Mouse (Mus musculus): Measurements from ENCODE around the gene Ramp3. TPM values are rescaled to one million over a fixed set of nuclear protein-coding genes. Genes with fewer than 3 reads are reported as not detected.

Ramp3 gene
- polyA plus RNA-seq, 1 experiment from 2014 or later, result 26.7 TPM

GRCm38 (mm10) chr11:6679694-6680396, 21.5 kb downstream of the Ramp3 start:
- Histone ChIP-seq H3K27ac (no peak overlapping the region; the same call in 1 of the 2 replicates), H3K36me3 (replicated peaks; ENCODE audit: control insufficient read depth, insufficient read depth) (no peaks in the 10 kb centered on the region), H3K27me3 (ENCODE audit: control insufficient read depth, insufficient read depth, low read length) (no peaks in the 10 kb centered on the region), H3K4me1 (replicated peaks; ENCODE audit: control insufficient read depth, insufficient read depth, low read length) (peaks cover 4% of the 10 kb centered on the region; the same call in 1 of the 2 replicates), H3K4me3 (replicated peaks; ENCODE audit: low read length) (no peak overlapping the region), H3K4me2 (replicated peaks) (peak overlapping the region; percentile 24; the same call in 1 of the 2 replicates), H3K9ac (no peak overlapping the region), H3K9me3 (ENCODE audit: control insufficient read depth, low read length) (0 out of 2 replicates have a peak, but pooled peaks cover 3% of the 10 kb centered on the region)
- ATAC-seq (ENCODE audit: low FRiP score) (0 out of 2 replicates have a peak, but pooled peaks have one; percentile 4), DNase-seq (ENCODE audit: low spot score) (no peak)
- WGBS, result 53% methylated on average over 17 of the region's 17 CpGs

- Histone ChIP-seq H3K4me1 (replicated peaks; ENCODE audit: control insufficient read depth, insufficient read depth, low read length) (peaks cover 4% of the 10 kb centered on the region; the same call in 1 of the 2 replicates), H3K4me3 (replicated peaks; ENCODE audit: low read length) (no peak overlapping the region), H3K27me3 (ENCODE audit: control insufficient read depth, insufficient read depth, low read length) (no peaks in the 10 kb centered on the region), H3K4me2 (replicated peaks) (peak overlapping the region; percentile 24; the same call in 1 of the 2 replicates), H3K9me3 (ENCODE audit: control insufficient read depth, low read length) (0 out of 2 replicates have a peak, but pooled peaks cover 3% of the 10 kb centered on the region), H3K27ac (no peak overlapping the region; the same call in 1 of the 2 replicates), H3K36me3 (replicated peaks; ENCODE audit: control insufficient read depth, insufficient read depth) (no peaks in the 10 kb centered on the region), H3K9ac (no peak overlapping the region)
- 29% methylated on average over 10 of the region's 10 CpGs for WGBS
- peak; percentile 71 for DNase-seq (ENCODE audit: low spot score)
- peak; percentile 50 for ATAC-seq (ENCODE audit: low FRiP score)
Observed at GRCm38 (mm10) chr11:6680397-6680818, 22.1 kb downstream of the Ramp3 start.

- 53% methylated on average over 3 of the region's 3 CpGs for WGBS
- no peak overlapping the region for H3K4me3 ChIP-seq (replicated peaks; ENCODE audit: low read length)
- no peak for DNase-seq (ENCODE audit: low spot score)
- H3K27me3 ChIP-seq (ENCODE audit: control insufficient read depth, insufficient read depth, low read length), result no peaks in the 10 kb centered on the region
- no peaks in the 10 kb centered on the region for H3K36me3 ChIP-seq (replicated peaks; ENCODE audit: control insufficient read depth, insufficient read depth)
- 0 out of 2 replicates have a peak, but pooled peaks cover 3% of the 10 kb centered on the region for H3K9me3 ChIP-seq (ENCODE audit: control insufficient read depth, low read length)
- ATAC-seq (ENCODE audit: low FRiP score), result no peak
- no peak overlapping the region for H3K4me2 ChIP-seq (replicated peaks)
- H3K4me1 ChIP-seq (replicated peaks; ENCODE audit: control insufficient read depth, insufficient read depth, low read length), result peaks cover 4% of the 10 kb centered on the region; the same call in 1 of the 2 replicates
- H3K9ac ChIP-seq, result no peak overlapping the region
- H3K27ac ChIP-seq, result no peak overlapping the region
Observed at GRCm38 (mm10) chr11:6684741-6685140, 26.4 kb downstream of the Ramp3 start.

GRCm38 (mm10) chr11:6688888-6689287, 30.6 kb downstream of the Ramp3 start:
- no peaks in the 10 kb centered on the region for H3K36me3 ChIP-seq (replicated peaks; ENCODE audit: control insufficient read depth, insufficient read depth)
- WGBS, result 70% methylated on average over 3 of the region's 3 CpGs
- no peak overlapping the region for H3K4me2 ChIP-seq (replicated peaks)
- H3K9ac ChIP-seq, result no peak overlapping the region
- ATAC-seq (ENCODE audit: low FRiP score) (no peak), DNase-seq (ENCODE audit: low spot score) (no peak)
- no peaks in the 10 kb centered on the region for H3K27me3 ChIP-seq (ENCODE audit: control insufficient read depth, insufficient read depth, low read length)
- no peak overlapping the region for H3K4me3 ChIP-seq (replicated peaks; ENCODE audit: low read length)
- no peak overlapping the region for H3K27ac ChIP-seq
- no peaks in the 10 kb centered on the region for H3K9me3 ChIP-seq (ENCODE audit: control insufficient read depth, low read length)
- H3K4me1 ChIP-seq (replicated peaks; ENCODE audit: control insufficient read depth, insufficient read depth, low read length), result no peaks in the 10 kb centered on the region

GRCm38 (mm10) chr11:6692341-6692740, 34.0 kb downstream of the Ramp3 start:
- Histone ChIP-seq H3K9me3 (ENCODE audit: control insufficient read depth, low read length) (no peaks in the 10 kb centered on the region), H3K9ac (no peak overlapping the region), H3K27me3 (ENCODE audit: control insufficient read depth, insufficient read depth, low read length) (no peaks in the 10 kb centered on the region), H3K27ac (no peak overlapping the region), H3K4me2 (replicated peaks) (no peak overlapping the region), H3K4me3 (replicated peaks; ENCODE audit: low read length) (no peak overlapping the region), H3K4me1 (replicated peaks; ENCODE audit: control insufficient read depth, insufficient read depth, low read length) (no peaks in the 10 kb centered on the region), H3K36me3 (replicated peaks; ENCODE audit: control insufficient read depth, insufficient read depth) (no peaks in the 10 kb centered on the region)
- no peak for DNase-seq (ENCODE audit: low spot score)
- no peak for ATAC-seq (ENCODE audit: low FRiP score)
- WGBS, result 73% methylated on average over 6 of the region's 6 CpGs

GRCm38 (mm10) chr11:6694114-6694513, 35.8 kb downstream of the Ramp3 start:
- 94% methylated on average over 10 of the region's 10 CpGs for WGBS
- H3K36me3 ChIP-seq (replicated peaks; ENCODE audit: control insufficient read depth, insufficient read depth), result no peaks in the 10 kb centered on the region
- DNase-seq (ENCODE audit: low spot score), result no peak
- H3K27me3 ChIP-seq (ENCODE audit: control insufficient read depth, insufficient read depth, low read length), result no peaks in the 10 kb centered on the region
- H3K4me1 ChIP-seq (replicated peaks; ENCODE audit: control insufficient read depth, insufficient read depth, low read length), result no peaks in the 10 kb centered on the region
- H3K9ac ChIP-seq, result no peak overlapping the region
- H3K4me3 ChIP-seq (replicated peaks; ENCODE audit: low read length), result no peak overlapping the region
- H3K9me3 ChIP-seq (ENCODE audit: control insufficient read depth, low read length), result no peaks in the 10 kb centered on the region
- no peak overlapping the region for H3K4me2 ChIP-seq (replicated peaks)
- no peak for ATAC-seq (ENCODE audit: low FRiP score)
- no peak overlapping the region for H3K27ac ChIP-seq

GRCm38 (mm10) chr11:6695176-6695575, 36.9 kb downstream of the Ramp3 start:
- no peak overlapping the region for H3K9ac ChIP-seq
- DNase-seq (ENCODE audit: low spot score), result no peak
- 82% methylated on average over 12 of the region's 12 CpGs for WGBS
- H3K27me3 ChIP-seq (ENCODE audit: control insufficient read depth, insufficient read depth, low read length), result no peaks in the 10 kb centered on the region
- H3K36me3 ChIP-seq (replicated peaks; ENCODE audit: control insufficient read depth, insufficient read depth), result no peaks in the 10 kb centered on the region
- no peaks in the 10 kb centered on the region for H3K4me1 ChIP-seq (replicated peaks; ENCODE audit: control insufficient read depth, insufficient read depth, low read length)
- no peak overlapping the region for H3K4me2 ChIP-seq (replicated peaks)
- H3K27ac ChIP-seq, result no peak overlapping the region
- no peak overlapping the region for H3K4me3 ChIP-seq (replicated peaks; ENCODE audit: low read length)
- ATAC-seq (ENCODE audit: low FRiP score), result no peak; the same call in 1 of the 2 replicates
- no peaks in the 10 kb centered on the region for H3K9me3 ChIP-seq (ENCODE audit: control insufficient read depth, low read length)

- Histone ChIP-seq H3K36me3 (replicated peaks; ENCODE audit: control insufficient read depth, insufficient read depth) (no peaks in the 10 kb centered on the region), H3K4me1 (replicated peaks; ENCODE audit: control insufficient read depth, insufficient read depth, low read length) (no peaks in the 10 kb centered on the region), H3K4me2 (replicated peaks) (no peak overlapping the region), H3K9ac (no peak overlapping the region), H3K27me3 (ENCODE audit: control insufficient read depth, insufficient read depth, low read length) (no peaks in the 10 kb centered on the region), H3K9me3 (ENCODE audit: control insufficient read depth, low read length) (no peaks in the 10 kb centered on the region), H3K27ac (no peak overlapping the region), H3K4me3 (replicated peaks; ENCODE audit: low read length) (no peak overlapping the region)
- DNase-seq (ENCODE audit: low spot score) (no peak), ATAC-seq (ENCODE audit: low FRiP score) (no peak)
- WGBS, result 77% methylated on average over 8 of the region's 8 CpGs
Observed at GRCm38 (mm10) chr11:6696551-6696950, 38.2 kb downstream of the Ramp3 start.

- H3K27ac ChIP-seq, result no peak overlapping the region
- no peak for ATAC-seq (ENCODE audit: low FRiP score)
Observed at GRCm38 (mm10) chr11:6697751-6698150, 39.4 kb downstream of the Ramp3 start.

More at GRCm38 (mm10) chr11:6697751-6698150, 39.4 kb downstream of the Ramp3 start:
- Histone ChIP-seq H3K4me2 (replicated peaks) (no peak overlapping the region), H3K36me3 (replicated peaks; ENCODE audit: control insufficient read depth, insufficient read depth) (no peaks in the 10 kb centered on the region), H3K4me3 (replicated peaks; ENCODE audit: low read length) (no peak overlapping the region), H3K9ac (no peak overlapping the region), H3K4me1 (replicated peaks; ENCODE audit: control insufficient read depth, insufficient read depth, low read length) (no peaks in the 10 kb centered on the region), H3K9me3 (ENCODE audit: control insufficient read depth, low read length) (no peaks in the 10 kb centered on the region), H3K27me3 (ENCODE audit: control insufficient read depth, insufficient read depth, low read length) (no peaks in the 10 kb centered on the region)
- WGBS, result 94% methylated on average over 10 of the region's 10 CpGs
- no peak for DNase-seq (ENCODE audit: low spot score)

All from hindbrain, embryonic 14.5 days (tissue).